Mouse (Mus musculus) adrenal gland, adult 8-10 months (tissue): ENCODE measurements around the gene Papln. TPM values are rescaled to one million over a fixed set of nuclear protein-coding genes. Genes with fewer than 3 reads are reported as not detected.

ENCODE experiments used
- DNase-seq: peaks from one replicate; pipeline ENCODE4 v3.0.0; 2022
- total RNA-seq, 4 experiments: library from RNA; stranded (reverse); gene quantifications; 2 replicates each; pipeline ENCODE4 v1.2.4; 2022

Papln gene
- total RNA-seq, 4 experiments from 2014 or later = 2.4 to 4.1 (median 3.2) TPM

DNA sequence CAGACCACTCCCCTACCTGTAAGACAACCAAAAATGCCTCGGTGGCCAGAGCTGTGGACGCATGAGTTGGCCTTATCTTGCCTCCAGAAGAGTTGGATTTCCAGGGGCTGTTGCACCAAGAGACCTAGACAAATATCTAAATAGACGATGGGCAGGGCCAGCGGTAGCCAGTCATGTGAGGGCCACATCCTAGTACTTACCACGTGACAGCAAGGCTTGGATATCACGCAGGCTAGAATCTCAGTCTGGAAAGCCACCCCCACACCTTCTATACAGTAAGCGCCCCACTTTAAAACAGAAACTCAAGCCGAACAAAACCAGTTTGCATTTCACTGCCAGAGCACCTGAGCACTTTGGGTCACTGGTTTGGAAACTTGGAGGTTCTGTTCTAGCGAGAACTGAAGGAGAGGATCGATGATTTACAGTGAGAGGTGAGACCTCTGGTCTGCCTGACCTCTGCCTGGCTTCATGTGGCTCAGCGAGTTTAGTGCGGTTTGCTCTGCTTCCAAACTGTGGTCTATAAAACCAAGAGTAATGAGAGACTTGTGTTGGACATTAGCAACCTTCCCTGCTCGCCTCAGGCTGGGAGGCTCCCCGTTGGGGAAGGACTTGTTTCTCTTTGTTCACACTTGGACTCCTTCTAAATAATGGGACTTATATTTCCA, 4.9 kb downstream of the Papln start:
- no peak for DNase-seq

DNA sequence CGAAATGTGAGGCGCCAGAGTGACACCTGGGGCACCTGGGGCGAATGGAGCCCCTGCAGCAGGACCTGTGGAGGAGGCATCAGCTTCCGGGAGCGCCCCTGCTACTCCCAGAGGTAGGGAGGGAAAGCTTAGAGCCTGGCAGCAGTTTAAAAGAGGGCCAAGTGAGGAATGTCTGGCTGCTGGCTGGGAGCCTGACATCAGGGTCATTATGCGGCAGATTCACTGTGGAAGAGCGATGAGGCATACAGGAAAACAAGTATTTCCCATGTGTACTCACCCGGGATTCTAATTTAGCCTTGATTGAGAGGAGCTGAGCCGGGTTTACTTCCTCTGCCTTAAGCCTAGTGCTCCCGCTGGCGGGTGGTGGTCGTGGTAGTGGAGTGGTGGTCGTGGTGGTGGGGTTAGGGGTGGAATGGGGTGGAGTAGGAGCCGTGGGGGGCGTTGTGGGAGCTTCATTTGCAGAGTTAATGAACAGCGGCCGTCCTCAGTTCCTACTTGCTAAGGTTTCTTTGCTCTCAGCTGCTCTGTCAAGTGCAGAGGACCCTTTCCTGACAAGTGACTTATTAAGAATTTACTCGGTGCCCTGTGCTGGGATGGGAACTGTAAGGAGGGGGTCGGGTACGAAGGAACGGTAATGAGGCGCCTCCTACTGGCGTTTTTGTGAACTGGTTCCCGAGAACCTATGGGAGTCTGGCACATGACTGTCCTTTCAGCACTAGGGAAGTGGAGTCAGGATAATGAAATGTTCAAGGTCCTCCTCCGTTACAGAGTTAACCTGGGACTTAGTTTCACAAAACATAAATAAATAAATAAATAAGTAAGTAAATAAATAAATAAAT, 7.2 kb downstream of the Papln start:
- DNase-seq = peak; percentile 42

DNA sequence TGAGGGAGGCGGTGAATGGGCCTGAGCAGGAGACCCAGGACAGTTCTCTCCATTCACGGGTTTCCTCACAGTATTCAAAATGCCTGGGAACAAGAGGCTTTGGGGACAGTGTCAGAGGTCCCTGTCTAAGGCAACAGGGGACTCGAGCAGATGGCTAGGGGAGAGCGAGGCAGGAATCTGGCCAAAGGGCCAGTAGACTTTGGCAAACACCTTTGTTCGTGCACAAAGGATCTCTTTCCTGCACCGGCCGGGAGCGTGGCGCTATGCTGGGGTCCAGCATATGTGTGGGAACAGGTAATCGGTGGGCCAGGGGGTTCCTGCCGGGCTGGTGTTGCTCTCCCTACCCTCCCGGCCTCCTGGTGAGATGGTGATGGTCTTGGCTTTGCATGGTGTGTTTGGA, 12.2 kb downstream of the Papln start:
- no peak for DNase-seq

DNA sequence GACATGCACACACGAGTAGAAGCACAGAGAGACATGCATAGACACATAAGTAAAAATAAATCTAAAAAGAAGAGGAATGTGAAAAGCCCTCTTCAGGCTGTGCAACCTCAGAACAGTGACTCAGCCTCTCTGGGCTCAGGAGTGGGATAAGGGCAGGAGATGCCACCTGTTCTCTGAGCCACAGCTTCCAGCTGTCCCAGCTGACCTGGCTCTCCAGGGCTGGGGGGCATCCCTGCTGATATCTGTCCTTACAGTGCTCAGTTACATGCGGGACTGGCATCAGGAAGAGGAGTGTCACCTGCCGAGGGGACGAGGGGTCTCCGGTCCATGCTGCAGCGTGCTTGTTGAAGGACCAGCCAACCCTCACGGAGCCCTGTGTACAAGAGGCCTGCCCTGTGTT, 13.3 kb downstream of the Papln start:
- no peak for DNase-seq

DNA sequence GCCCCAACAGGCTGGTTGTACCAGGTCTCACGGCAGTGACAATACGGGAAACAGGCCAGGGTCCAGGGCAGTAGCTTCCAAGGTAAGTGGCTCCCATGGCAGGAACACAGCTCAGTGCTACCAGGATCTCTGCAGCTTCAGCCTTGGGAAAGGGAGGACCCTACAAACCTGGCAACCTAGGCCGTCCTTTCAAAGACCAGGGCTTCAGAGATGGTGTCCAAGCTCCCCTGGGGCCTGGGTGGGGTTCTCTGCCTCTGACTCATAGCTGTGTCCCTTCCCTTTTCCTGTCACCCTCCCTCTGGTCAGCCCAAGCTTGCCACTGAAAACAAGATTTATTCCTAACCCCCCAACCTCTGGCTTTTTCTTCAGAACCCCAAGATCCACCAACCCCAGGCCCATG, 16.7 kb downstream of the Papln start:
- no peak for DNase-seq

DNA sequence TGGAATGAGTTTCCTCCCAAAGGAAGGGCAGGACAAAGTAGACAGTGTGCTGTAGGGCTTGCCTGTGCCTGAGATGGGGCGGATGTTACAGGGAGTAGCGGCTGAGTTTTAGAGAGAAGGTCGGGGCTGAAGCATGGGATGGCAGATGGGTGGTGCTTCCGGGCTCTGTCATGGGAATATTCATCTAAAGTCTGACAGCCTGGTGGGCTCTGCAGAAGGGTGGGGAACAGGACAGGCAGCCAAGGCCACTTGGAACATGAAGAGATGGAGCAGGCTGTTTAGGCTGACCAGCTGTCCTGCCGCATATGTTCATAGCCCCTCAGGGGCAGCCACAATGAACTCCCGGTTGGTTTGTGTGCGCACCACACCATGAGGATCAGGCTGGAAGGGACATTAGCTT, 17.8 kb downstream of the Papln start:
- DNase-seq = no peak

DNA sequence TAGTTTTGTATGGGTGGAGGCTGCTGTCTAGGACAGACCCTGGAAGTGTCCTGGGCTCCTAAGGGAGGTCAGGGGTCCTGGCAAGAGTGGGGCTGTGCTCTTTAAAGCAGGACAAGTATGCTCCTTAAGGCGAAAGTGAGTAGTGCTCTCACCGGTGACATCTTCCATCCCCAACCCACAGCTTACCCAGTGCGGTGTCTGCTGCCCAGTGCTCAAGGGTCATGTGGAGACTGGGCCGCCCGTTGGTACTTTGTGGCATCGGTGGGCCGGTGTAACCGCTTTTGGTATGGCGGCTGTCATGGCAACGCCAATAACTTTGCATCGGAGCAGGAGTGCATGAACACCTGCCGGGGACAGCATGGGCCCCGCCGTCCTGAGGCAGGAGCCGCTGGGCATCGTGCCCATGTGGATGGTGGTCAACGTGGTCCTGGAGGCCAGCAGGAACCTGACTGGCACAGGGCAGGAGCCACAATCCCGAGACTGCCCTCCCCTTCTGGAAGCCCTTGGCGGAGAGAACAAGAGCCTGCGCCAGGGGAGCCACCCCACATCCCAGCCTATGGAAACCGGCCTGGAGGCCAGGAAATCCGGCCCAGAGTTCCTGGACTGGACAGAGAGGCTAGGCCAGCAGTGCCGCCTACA, 18.3 kb downstream of the Papln start:
- no peak for DNase-seq

DNA sequence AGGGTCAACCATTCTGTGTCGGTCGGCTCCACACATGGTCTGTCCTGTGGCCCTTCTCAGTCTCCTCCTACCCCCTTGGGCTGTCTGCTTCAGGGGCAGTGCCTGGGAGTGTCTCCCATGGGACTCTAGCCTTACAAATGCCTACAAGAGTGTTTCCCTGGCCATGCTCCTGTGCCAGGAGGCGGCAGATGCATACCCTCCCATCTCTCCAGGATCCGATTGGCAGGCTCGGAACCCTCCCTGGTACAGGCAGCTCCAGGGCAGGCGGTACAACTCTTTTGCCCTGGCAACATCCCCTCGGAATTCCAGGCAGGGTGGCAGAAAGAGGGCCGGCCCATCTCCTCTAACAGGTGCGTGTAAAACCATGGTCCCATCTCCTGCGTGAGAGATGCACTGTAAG, 19.2 kb downstream of the Papln start:
- no peak for DNase-seq

DNA sequence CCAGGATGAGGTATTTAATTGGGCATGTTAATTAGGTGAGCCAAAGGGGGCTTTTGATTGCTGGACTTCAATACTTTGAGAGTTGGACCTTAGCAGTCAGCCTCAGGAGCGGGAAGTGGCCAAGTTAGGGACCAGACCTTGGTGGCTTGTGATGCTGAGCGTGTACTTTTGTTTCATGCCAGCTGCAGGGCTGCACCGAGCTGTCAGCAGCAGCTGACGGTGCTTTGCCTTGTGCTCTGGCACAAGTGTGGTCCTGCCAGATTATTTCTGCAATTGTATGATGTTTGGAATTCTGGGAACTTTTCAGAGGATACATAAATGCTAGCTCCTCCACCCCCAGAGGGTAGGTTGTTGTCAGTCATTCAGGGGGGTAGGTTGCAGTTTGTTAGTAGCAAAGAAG, 21.9 kb downstream of the Papln start:
- no peak for DNase-seq

DNA sequence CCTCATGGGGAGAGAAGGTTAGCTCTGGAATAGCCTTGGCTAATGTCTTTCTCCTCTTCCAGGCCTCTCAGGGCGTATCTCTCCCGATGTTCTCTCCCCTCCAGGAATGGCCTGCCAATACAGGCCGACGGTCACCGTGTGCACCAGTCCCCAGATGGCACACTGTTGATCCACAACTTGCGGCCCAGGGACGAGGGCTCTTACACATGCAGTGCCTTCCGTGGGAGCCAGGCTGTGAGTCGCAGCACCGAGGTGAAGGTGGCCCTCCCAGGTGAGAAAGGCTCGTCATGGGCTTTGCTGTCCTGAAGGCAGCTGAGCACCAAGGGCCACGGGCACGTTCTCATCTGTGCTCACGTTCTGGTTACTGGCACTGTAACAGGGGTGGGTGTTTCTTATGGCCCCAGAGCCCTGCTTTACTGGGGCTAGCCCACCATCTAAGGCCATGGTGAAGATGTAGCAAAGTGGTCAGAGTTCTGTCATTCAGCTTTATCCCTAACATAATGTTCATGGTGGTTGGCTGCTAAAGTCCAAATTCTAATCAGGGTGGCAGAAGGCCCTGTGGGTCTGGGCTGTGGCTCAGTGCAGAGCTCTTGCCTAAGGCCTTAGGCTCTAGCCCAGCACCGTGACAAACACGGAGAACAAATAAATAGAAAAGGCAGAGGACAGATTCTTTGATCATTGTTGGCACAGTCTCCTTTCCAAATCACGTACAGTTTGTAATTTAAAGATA, 25.8 kb downstream of the Papln start:
- no peak for DNase-seq

DNA sequence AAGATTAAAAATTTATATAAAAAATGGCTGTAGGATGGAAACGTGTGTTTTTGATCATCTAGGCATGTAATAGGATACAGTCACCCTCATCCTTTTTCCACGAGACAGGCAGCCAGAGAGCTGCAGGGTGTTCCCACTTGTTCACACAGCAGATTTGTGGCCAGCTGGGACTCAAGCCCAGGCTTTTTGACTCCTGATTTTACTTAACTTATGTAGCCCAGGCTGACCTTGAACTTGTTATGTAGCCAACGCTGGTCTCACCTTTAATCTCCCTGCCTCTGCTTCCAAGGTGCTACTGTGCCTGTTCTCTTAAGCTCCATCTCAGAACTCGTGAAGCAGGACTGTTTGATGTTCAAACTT, 26.3 kb downstream of the Papln start:
- no peak for DNase-seq

DNA sequence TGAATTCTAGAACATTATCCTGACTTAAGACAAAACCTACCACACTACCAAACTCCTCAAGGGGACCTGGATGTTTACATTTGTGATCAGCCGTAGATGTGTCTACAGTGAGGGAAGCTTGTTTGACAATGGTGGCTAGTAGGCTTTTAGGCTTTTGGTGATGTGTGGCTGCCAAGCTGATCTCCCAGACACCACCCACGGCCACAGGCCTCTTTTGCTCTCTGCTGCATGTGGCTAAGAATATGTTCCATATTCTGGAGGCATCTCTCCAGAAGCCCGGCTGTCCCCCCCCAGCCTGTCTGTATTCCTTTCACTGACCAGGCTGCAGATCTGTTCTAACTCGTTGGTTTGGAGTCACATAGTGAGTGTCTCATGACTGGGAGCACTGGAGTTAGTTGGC, 27.3 kb downstream of the Papln start:
- DNase-seq = no peak

DNA sequence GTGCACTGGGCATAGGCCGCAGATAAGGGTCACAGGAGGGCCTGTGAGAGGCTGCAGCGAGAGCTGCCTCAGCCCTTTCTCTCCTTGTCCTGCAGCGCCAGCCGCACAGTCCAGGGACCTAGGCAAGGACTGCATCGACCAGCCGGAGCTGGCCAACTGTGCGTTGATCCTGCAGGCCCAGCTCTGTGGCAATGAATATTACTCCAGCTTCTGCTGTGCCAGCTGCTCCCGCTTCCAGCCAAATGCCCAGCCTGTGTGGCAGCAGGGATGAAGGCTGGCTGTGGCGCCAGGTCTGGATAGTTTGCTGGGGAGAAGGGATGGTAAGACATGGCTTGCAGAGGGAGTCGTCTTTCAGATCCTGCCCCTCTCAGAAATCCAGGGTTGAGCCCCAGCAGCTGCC, 28.3 kb downstream of the Papln start:
- DNase-seq = no peak

DNA sequence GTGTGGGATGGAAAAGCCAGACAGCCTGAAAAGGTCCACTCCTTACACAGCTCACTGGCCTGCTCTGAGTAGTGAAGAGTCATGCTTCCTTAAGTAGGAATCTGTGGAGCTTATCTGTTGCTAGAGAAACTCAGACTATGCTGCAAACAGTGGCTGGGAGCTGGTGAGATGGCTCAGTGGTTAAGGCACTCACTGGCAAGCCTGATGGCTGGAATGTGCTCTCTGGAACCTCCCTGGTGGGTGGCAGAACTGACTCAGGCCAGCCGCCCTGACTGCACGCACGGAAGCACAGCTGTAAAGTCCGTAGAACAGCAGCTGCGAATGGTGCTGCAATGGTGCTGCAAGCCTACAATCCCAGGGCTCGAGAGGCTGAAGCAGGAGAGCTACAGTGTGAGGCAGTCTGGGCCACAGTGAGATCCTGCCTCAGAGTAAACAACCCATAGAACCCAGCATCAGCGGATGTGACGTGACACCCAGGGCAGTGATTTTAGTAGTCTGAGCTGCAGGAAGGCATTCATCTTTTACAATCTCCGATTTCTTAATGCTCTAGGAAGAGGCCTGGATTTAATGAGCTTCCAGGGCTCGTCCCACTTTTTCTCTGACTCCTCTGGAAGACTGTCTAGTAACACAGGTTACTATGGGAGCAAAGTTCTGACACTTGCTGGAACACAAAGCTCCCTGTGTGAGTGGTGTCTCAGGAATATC, 29.4 kb downstream of the Papln start:
- DNase-seq = no peak

DNA sequence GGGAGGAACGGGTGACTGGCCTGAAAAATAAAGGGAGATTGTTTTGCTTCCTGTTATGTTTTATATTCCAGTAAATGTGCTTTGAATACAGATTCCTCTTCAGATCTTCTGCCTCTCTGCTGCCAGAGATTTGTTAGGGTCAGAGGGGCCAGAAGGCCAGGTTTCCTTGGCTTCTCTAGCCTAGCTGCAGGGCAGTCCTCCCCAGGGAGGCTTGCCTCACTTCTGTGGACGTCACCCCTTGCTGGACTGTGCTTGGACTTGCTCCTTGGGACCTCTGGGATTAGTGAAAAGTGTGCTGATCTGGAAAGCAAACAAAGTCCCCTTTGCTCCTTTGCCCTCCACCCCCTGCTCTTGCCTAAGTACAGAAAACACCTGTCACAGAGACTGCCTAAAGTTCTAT, 31.6 kb downstream of the Papln start:
- DNase-seq = no peak

DNA sequence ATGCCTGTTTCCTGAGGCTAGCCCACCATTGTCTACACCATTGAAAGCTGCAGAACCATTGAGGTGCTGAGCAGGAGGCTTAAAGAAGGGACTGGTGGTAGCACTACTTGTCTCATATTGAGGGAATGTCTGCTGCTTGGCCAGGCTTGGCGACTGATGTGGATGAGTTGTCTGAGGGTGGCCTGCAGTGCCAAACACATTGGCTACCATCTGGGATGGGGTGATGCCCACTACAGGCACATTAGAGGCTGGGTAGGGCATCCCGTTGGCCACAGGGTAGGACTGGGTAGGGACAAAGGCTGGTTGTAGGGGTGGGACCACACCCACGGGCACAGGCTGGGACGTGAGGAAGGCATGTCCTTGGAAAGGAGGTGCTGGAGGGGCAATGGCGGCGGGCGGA, 32.2 kb downstream of the Papln start:
- DNase-seq = no peak

DNA sequence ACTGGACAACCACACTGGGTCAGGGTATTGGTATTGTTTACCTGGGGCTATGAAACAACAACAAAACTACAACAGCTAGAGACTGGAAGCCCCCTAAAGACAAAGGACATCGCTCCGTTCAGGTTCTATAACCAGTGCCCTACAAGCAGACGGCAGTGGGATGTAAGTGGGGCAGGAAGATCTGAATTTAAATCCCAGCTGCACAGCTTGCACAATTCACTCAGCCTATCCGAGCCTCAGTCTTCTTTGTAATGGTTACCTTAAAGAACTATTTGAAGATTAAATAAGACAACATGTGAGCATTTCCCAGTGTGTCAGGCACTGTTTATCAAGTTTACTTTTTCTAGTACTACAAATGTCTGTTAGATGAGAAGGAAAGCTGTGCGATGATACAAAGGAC, 34.9 kb downstream of the Papln start:
- DNase-seq = no peak

DNA sequence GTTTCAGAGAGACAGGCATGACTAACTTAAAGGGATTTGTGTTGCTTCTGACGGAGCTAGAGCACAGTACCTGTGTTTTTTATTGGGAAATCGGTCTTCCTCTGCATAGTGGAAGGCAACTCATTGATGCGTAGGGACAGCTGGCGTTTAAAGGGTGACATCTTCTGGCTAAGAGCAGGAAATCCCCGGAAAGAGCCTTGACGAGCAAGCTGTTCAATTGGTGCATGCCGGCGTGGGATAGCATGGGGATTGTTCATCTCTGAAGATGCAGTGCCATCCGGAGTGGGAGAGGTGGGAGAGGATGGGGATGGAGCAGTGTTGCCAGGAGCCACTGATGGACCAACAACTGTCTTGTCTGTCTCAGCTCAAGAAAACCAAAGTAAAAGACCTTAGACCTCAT, 37.5 kb downstream of the Papln start:
- DNase-seq = no peak

DNA sequence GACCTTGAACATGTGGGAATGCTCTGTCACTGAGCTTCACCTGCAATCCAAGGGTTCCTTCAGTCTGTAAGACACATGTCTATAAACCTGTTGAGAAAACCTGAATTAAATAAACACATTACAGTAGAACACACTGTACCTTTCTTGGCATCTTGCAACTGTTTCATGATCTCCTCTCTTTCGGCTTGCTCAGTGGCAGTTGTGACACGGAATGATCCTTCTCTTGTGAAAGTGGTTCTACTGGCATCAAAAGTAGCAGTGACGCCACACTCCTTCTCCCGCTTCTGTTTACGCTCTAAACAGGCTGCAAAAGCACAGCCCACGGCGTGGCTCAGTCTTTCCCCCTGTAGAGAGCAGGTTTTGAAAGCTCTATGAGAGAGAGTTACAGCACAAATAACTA, 40.2 kb downstream of the Papln start:
- no peak for DNase-seq

DNA sequence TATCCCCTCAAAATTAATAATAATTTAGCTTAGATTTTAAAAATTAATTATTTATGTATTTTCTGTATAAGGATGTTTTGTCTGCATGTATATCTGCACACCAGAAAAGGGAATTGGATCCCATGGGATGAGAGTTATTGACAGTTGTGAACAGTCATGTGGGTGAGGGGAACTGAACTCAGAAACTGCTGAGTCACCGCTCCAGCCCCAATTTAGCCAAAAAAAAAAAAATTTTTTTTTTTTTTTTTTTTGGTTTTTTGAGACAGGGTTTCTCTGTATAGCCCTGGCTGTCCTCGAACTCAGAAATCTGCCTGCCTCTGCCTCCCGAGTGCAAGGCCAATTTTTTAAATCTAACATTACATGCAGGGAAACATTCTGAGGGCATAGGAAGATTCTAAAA, 48.5 kb downstream of the Papln start:
- no peak for DNase-seq

DNA sequence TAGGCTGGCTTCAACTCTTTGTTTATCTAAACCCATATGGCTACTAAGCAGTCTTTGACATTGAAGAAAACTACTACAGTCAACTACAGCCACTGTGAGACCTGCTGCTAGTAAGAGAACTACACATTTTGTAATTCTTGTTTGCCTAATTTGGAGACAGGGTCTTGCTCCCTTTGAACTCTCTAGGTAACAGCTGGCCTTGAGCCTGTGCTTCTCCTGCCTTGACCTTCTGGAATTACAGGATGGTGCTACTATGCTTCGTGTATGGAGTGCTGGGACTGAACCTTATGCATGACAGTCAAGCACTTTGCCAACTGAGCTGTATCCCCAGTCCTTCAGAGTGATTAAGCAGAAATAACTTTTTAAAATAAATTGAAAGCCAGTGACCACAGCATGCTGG, 53.2 kb downstream of the Papln start:
- no peak for DNase-seq

DNA sequence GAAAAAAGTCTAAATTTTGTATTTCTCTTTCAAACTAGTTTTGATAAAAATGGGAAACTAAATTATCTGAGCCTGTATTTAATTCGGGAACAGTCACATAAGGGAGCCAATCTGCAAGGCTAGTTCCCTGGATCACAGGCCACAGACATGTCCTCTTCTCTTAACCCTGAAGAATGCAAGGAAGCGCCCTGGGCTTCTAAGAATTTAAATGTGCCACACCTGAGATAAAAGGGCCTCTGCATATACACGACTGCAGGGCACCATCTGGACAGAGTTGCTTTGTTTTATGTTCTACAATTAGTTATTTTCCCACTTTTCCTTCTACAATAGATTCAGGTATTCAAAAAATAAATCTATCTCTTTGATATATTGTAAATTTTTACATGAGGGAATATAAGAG, 67.0 kb downstream of the Papln start:
- DNase-seq = no peak

DNA sequence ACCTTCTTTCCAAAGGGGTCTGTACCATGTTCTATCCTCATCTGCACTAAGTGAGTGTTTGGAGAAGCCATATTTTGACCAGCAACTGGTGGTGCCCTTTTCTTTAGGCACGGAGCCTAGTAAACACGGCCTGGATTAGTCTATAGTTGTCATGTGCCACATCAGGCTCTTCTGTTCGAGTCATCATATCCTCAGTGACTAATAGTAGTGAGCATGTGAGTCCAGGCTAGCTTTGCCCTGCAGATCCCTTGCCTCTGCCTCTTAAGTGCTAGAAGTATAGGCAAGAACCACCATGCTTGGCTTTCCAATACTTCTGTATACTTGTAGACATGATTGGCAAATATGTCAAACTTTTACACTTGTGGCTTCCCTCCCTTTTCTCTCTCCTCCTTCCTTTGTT, 70.5 kb downstream of the Papln start:
- no peak for DNase-seq
